Mouse (Mus musculus): Measurements from ENCODE around the gene Capn15. TPM values are rescaled to one million over a fixed set of nuclear protein-coding genes. Genes with fewer than 3 reads are reported as not detected.

Capn15 gene
- 0.85 TPM for polyA plus RNA-seq (2014; fragmentation: Illumina TruSeq; extraction: RNeasy Lipid Tissue Mini Kit (QIAGEN cat#74804); ENCODE audit: low read depth, low replicate concordance)

DNA sequence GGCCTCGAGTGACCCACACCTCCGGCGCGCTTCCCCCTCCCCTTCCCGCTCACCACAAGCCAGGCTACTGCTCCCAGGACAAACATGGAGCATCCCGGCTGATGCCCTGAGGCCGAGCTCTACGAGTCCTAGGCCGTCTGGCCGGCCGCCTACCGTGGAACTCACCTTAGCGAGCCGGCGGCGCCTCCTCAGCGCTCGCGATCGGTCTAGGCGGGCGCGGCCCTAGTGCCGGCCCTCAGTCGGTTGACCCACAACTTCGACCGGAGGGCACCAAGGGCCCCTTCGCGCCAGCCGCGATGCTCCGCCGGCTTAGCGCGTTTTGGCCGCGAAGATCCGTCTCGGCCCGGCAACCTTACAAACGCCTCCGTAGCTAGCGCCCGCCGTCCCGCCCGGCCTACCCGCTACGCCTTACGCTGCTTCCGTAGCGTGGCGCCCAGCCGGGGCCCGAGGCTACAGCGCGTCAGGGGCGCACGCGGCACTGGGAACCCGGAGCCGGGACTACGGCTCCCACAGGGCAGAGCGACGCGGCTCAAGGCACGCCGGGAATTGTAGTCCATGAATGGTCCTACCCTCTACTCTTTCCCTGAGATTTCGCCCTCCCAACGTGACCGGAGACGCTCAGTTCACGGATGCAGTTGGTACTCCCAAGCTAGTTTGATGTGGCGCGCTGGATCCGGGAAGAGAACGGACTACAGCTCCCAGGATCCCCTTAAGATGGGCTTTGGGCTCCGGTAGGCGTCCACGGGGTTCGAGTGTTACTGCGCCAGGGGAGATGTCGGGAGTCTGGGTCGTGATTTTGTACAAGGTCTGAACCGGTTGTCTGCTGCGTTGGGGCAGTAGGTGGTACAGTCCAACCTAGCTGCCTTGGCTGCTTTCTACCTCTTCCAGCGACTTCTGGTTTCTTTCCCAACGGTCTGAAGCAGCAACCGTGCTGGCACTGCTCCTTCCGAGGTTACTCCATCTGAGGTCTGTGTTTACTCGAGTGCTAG is at the start of gene Capn15:
Capn15 (minus strand) TSS at position 491 of the 989 bp plus-strand sequence.

DNA sequence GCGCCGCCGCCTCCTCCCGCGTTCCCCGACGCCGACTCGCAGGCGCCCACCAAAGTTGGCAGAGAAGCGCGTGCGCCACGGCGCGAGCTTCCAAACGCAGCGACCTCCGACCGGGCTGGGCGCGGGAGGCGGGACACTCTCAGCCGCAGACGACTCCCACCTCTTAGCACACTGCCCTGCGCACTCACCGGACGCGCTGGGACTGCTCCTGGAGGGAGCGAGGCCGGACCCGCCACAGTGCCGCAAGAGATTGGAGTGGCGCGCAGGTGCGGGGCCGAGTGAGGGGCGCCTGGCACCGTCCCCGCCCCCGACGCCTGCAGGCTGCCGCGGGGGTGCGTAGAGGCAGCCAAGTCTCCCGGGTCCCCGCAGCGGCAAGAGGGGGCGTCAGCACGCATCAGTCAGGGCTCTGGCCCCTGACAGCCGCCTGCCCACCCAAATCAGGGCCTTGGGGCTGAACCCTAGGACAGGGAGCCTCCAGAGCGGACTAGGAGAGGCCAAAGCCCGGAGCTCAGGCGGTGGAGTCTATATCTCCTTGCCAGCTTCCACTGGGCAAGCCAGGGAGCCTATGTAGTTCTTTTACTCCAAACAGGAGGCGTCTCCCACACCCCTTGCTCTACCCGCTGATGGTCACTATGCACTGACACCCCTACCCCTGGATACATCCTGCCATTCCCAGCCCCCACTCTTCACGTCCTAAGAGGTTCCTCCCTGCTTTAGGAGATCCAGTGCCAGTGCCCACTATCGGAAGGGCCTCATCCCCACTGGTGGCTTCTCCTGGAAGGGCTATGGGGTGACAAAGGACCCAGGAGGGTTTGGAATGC is 33.6 kb downstream of the Capn15 start, which contains the start of gene A930017K11Rik:
A930017K11Rik (minus strand) TSS at position 763 of the 821 bp plus-strand sequence.

DNA sequence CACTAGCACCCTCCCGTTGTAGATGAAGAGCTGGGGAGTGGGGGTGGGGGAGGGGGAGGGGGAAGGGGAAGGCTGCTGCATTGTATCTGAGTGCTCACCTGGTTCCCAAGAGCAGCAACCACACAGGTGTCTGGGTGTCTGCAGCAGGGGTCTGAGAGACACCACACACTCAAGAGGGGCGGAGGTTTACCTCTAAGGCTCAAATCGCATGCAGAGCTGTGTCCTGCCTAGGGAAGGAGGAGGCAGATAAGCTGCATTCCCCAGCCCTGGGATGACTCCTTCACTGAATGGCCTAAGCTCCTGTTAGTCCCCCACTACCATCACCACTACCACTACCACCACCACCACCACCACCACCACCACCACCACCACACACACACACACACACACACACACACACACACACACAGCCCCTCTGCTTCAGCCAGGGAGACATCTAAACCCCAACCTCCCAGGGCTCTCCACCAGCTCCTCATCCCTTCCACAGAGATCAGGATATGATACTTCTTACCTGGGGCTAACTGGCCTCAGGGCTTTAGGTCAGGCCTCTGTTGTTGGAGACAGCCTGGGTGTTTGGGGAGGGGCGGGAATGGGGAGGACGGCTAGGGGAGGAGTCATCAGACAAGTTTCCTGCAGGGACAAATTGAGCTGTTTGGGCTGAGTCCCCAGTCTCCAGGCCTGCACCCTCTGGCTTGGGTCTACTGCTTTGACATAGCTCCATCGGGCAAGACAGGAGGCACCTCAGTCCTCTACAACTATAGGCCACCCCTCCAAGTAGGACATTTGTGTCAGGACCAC is 41.0 kb downstream of the Capn15 start, which contains the start of the genes Pigq and Nhlrc4:
Pigq (minus strand) TSS at position 571 of the 798 bp plus-strand sequence.
Nhlrc4 (minus strand) TSS at position 596 of the 798 bp plus-strand sequence.

GRCm38 (mm10) chr17:25919144-25919785 is 66.3 kb downstream of the Capn15 start, which contains the start of gene Rab40c:
Gene Rab40c (minus strand): TSS chr17:25919727.

Other genes starting within 250 kb of the Capn15 start
- gene Mslnl, start 249.8 kb downstream of the Capn15 start, polyA plus RNA-seq (2014; fragmentation: Illumina TruSeq; extraction: RNeasy Lipid Tissue Mini Kit (QIAGEN cat#74804); ENCODE audit: low read depth, low replicate concordance) = not detected
- 0.41 TPM for gene Msln, start 231.4 kb downstream of the Capn15 start, polyA plus RNA-seq (2014; fragmentation: Illumina TruSeq; extraction: RNeasy Lipid Tissue Mini Kit (QIAGEN cat#74804); ENCODE audit: low read depth, low replicate concordance)
- gene Narfl, start 212.0 kb downstream of the Capn15 start, polyA plus RNA-seq (2014; fragmentation: Illumina TruSeq; extraction: RNeasy Lipid Tissue Mini Kit (QIAGEN cat#74804); ENCODE audit: low read depth, low replicate concordance) = 1.5 TPM
- not detected for gene Haghl, start 200.1 kb downstream of the Capn15 start, polyA plus RNA-seq (2014; fragmentation: Illumina TruSeq; extraction: RNeasy Lipid Tissue Mini Kit (QIAGEN cat#74804); ENCODE audit: low read depth, low replicate concordance)
- gene Ccdc78, start 199.2 kb downstream of the Capn15 start, polyA plus RNA-seq (2014; fragmentation: Illumina TruSeq; extraction: RNeasy Lipid Tissue Mini Kit (QIAGEN cat#74804); ENCODE audit: low read depth, low replicate concordance) = not detected
- 0.38 TPM for gene Fam173a, start 192.9 kb downstream of the Capn15 start, polyA plus RNA-seq (2014; fragmentation: Illumina TruSeq; extraction: RNeasy Lipid Tissue Mini Kit (QIAGEN cat#74804); ENCODE audit: low read depth, low replicate concordance)
- not detected for gene AC134908.4, start 190.1 kb downstream of the Capn15 start, polyA plus RNA-seq (2014; fragmentation: Illumina TruSeq; extraction: RNeasy Lipid Tissue Mini Kit (QIAGEN cat#74804); ENCODE audit: low read depth, low replicate concordance)
- not detected for gene Metrn, start 188.7 kb downstream of the Capn15 start, polyA plus RNA-seq (2014; fragmentation: Illumina TruSeq; extraction: RNeasy Lipid Tissue Mini Kit (QIAGEN cat#74804); ENCODE audit: low read depth, low replicate concordance)
- 1.4 TPM for gene Fbxl16, start 176.7 kb downstream of the Capn15 start, polyA plus RNA-seq (2014; fragmentation: Illumina TruSeq; extraction: RNeasy Lipid Tissue Mini Kit (QIAGEN cat#74804); ENCODE audit: low read depth, low replicate concordance)
- gene Wdr24, start 162.2 kb downstream of the Capn15 start, polyA plus RNA-seq (2014; fragmentation: Illumina TruSeq; extraction: RNeasy Lipid Tissue Mini Kit (QIAGEN cat#74804); ENCODE audit: low read depth, low replicate concordance) = 0.76 TPM
- gene Jmjd8, start 156.9 kb downstream of the Capn15 start, polyA plus RNA-seq (2014; fragmentation: Illumina TruSeq; extraction: RNeasy Lipid Tissue Mini Kit (QIAGEN cat#74804); ENCODE audit: low read depth, low replicate concordance) = 3.4 TPM
- 7.7 TPM for gene Stub1, start 152.4 kb downstream of the Capn15 start, polyA plus RNA-seq (2014; fragmentation: Illumina TruSeq; extraction: RNeasy Lipid Tissue Mini Kit (QIAGEN cat#74804); ENCODE audit: low read depth, low replicate concordance)
- not detected for gene Rhbdl1, start 148.5 kb downstream of the Capn15 start, polyA plus RNA-seq (2014; fragmentation: Illumina TruSeq; extraction: RNeasy Lipid Tissue Mini Kit (QIAGEN cat#74804); ENCODE audit: low read depth, low replicate concordance)
- not detected for gene Gm20683, start 144.0 kb downstream of the Capn15 start, polyA plus RNA-seq (2014; fragmentation: Illumina TruSeq; extraction: RNeasy Lipid Tissue Mini Kit (QIAGEN cat#74804); ENCODE audit: low read depth, low replicate concordance)
- 18.0 TPM for gene Rhot2, start 140.9 kb downstream of the Capn15 start, polyA plus RNA-seq (2014; fragmentation: Illumina TruSeq; extraction: RNeasy Lipid Tissue Mini Kit (QIAGEN cat#74804); ENCODE audit: low read depth, low replicate concordance)
- gene Wdr90, start 124.3 kb downstream of the Capn15 start, polyA plus RNA-seq (2014; fragmentation: Illumina TruSeq; extraction: RNeasy Lipid Tissue Mini Kit (QIAGEN cat#74804); ENCODE audit: low read depth, low replicate concordance) = 1.8 TPM
- not detected for gene Mcrip2, start 117.0 kb downstream of the Capn15 start, polyA plus RNA-seq (2014; fragmentation: Illumina TruSeq; extraction: RNeasy Lipid Tissue Mini Kit (QIAGEN cat#74804); ENCODE audit: low read depth, low replicate concordance)
- gene Mettl26, start 110.7 kb downstream of the Capn15 start, polyA plus RNA-seq (2014; fragmentation: Illumina TruSeq; extraction: RNeasy Lipid Tissue Mini Kit (QIAGEN cat#74804); ENCODE audit: low read depth, low replicate concordance) = 15.8 TPM
- gene Wfikkn1, start 104.9 kb downstream of the Capn15 start, polyA plus RNA-seq (2014; fragmentation: Illumina TruSeq; extraction: RNeasy Lipid Tissue Mini Kit (QIAGEN cat#74804); ENCODE audit: low read depth, low replicate concordance) = not detected
- 1.5 TPM for gene Rab40c, start 66.1 kb downstream of the Capn15 start, polyA plus RNA-seq (2014; fragmentation: Illumina TruSeq; extraction: RNeasy Lipid Tissue Mini Kit (QIAGEN cat#74804); ENCODE audit: low read depth, low replicate concordance)
- gene Pigq, start 40.9 kb downstream of the Capn15 start, polyA plus RNA-seq (2014; fragmentation: Illumina TruSeq; extraction: RNeasy Lipid Tissue Mini Kit (QIAGEN cat#74804); ENCODE audit: low read depth, low replicate concordance) = 26.7 TPM
- gene Nhlrc4, start 40.8 kb downstream of the Capn15 start, polyA plus RNA-seq (2014; fragmentation: Illumina TruSeq; extraction: RNeasy Lipid Tissue Mini Kit (QIAGEN cat#74804); ENCODE audit: low read depth, low replicate concordance) = not detected
- not detected for gene A930017K11Rik, start 33.2 kb downstream of the Capn15 start, polyA plus RNA-seq (2014; fragmentation: Illumina TruSeq; extraction: RNeasy Lipid Tissue Mini Kit (QIAGEN cat#74804); ENCODE audit: low read depth, low replicate concordance)
- gene Rab11fip3, start 83.8 kb upstream of the Capn15 start, polyA plus RNA-seq (2014; fragmentation: Illumina TruSeq; extraction: RNeasy Lipid Tissue Mini Kit (QIAGEN cat#74804); ENCODE audit: low read depth, low replicate concordance) = 2.1 TPM
- gene Decr2, start 104.5 kb upstream of the Capn15 start, polyA plus RNA-seq (2014; fragmentation: Illumina TruSeq; extraction: RNeasy Lipid Tissue Mini Kit (QIAGEN cat#74804); ENCODE audit: low read depth, low replicate concordance) = 34.7 TPM
- gene Nme4, start 109.8 kb upstream of the Capn15 start, polyA plus RNA-seq (2014; fragmentation: Illumina TruSeq; extraction: RNeasy Lipid Tissue Mini Kit (QIAGEN cat#74804); ENCODE audit: low read depth, low replicate concordance) = not detected
- 12.7 TPM for gene Tmem8, start 127.5 kb upstream of the Capn15 start, polyA plus RNA-seq (2014; fragmentation: Illumina TruSeq; extraction: RNeasy Lipid Tissue Mini Kit (QIAGEN cat#74804); ENCODE audit: low read depth, low replicate concordance)
- gene Mrpl28, start 137.7 kb upstream of the Capn15 start, polyA plus RNA-seq (2014; fragmentation: Illumina TruSeq; extraction: RNeasy Lipid Tissue Mini Kit (QIAGEN cat#74804); ENCODE audit: low read depth, low replicate concordance) = 4.6 TPM
- 20.7 TPM for gene Axin1, start 152.9 kb upstream of the Capn15 start, polyA plus RNA-seq (2014; fragmentation: Illumina TruSeq; extraction: RNeasy Lipid Tissue Mini Kit (QIAGEN cat#74804); ENCODE audit: low read depth, low replicate concordance)
- not detected for gene Pdia2, start 213.3 kb upstream of the Capn15 start, polyA plus RNA-seq (2014; fragmentation: Illumina TruSeq; extraction: RNeasy Lipid Tissue Mini Kit (QIAGEN cat#74804); ENCODE audit: low read depth, low replicate concordance)
- gene Rgs11, start 217.2 kb upstream of the Capn15 start, polyA plus RNA-seq (2014; fragmentation: Illumina TruSeq; extraction: RNeasy Lipid Tissue Mini Kit (QIAGEN cat#74804); ENCODE audit: low read depth, low replicate concordance) = 0.69 TPM
- gene Arhgdig, start 222.0 kb upstream of the Capn15 start, polyA plus RNA-seq (2014; fragmentation: Illumina TruSeq; extraction: RNeasy Lipid Tissue Mini Kit (QIAGEN cat#74804); ENCODE audit: low read depth, low replicate concordance) = not detected

Measured in sigmoid colon, adult 10 weeks (tissue).